Mouse (Mus musculus) embryonic fibroblast, embryonic 13.5 days (primary cell): ENCODE results near the gene Tnfsf8.

Source experiments
- CTCF ChIP-seq: IDR thresholded peaks from 2 replicates; pipeline ENCODE4 v1.5.1; 2011; ENCODE audit warnings: mild to moderate bottlenecking, control low read depth, low read length, moderate library complexity, borderline replicate concordance; ENCODE audit not compliant: insufficient read depth
- POLR2A ChIP-seq: IDR thresholded peaks from 2 replicates; pipeline ENCODE4 v1.6.1; 2011; ENCODE audit warnings: low read depth, mild to moderate bottlenecking, control low read depth, low read length, moderate library complexity

- TF ChIP-seq CTCF (no peak), POLR2A (no peak)
These were observed 7.6 kb upstream of the Tnfsf8 start for GRCm38 (mm10) chr4:63868770-63869169.
